Mouse (Mus musculus): ENCODE data around the gene Hist1h2br. TPM values are rescaled to one million over a fixed set of nuclear protein-coding genes. Genes with fewer than 3 reads are reported as not detected.
"Not testable (repeated sequence)": the region's sequence is repeated elsewhere in the genome, so short reads cannot be mapped to it uniquely, and the experiment has no call there.

Gene Hist1h2br
- polyA plus RNA-seq, 1 experiment from 2014 or later = 4.7 TPM

- not testable (repeated sequence) for H3K36me3 ChIP-seq; ATAC-seq (ENCODE audit: low FRiP score, low read depth); H3K4me2 ChIP-seq; H3K27ac ChIP-seq (replicated peaks); H3K9ac ChIP-seq; H3K27me3 ChIP-seq; H3K9me3 ChIP-seq; H3K4me3 ChIP-seq; H3K4me1 ChIP-seq (replicated peaks)
- WGBS = no CpG with 5 or more reads among the region's 8 CpGs
Observed at GRCm38 (mm10) chr13:21811074-21811473, 22.5 kb upstream of the Hist1h2br start.

DNA sequence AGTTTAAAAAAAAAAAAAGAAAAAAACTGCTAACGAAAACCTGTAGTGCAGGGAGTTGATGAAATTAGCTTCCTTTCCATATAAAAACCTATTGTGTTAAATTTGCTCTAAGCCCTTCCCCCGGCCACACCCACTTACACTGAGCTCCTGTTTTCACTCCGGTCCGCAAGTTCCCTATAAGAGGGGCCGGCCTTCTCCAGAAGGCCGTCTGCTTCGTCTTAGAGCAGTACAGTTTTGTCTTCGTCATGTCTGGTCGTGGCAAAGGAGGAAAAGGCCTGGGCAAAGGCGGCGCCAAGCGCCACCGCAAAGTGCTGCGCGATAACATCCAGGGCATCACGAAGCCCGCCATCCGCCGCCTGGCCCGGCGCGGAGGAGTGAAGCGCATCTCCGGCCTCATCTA, 22.0 kb upstream of the Hist1h2br start, which contains the start of gene Hist1h4m:
Gene Hist1h4m (plus strand): TSS at position 208 of the 400 bp plus-strand sequence.
- WGBS = no CpG with 5 or more reads among the region's 24 CpGs
- not testable (repeated sequence) for H3K27ac ChIP-seq (replicated peaks); H3K27me3 ChIP-seq; H3K4me1 ChIP-seq (replicated peaks); H3K9ac ChIP-seq; H3K9me3 ChIP-seq; H3K36me3 ChIP-seq
- H3K4me3 ChIP-seq = peak within 1 kb of the TSS; percentile 21; the same call in 1 of the 2 replicates
- peak within 1 kb of the TSS; percentile 47 for H3K4me2 ChIP-seq
- ATAC-seq (ENCODE audit: low FRiP score, low read depth) = peak; percentile 77

DNA sequence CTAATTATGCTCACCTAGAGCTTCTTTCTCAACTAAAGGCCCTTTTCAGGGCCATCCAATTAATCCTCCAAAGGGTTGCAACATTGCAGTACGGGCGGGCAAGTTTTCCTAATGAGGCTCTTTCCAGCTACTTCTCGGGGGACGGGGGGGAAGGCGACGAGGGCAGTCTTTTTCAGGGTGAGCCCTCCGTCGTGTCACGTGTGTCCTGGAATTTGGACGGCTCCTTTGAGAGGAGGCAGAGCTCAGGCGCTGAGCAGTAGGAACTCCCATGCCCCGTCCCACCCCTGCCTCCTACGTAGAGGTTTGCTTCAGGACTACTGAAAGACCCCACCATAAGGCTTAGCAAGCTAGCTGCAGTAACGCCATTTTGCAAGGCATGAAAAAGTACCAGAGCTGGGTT, 21.5 kb upstream of the Hist1h2br start:
- peak; percentile 37 for ATAC-seq (ENCODE audit: low FRiP score, low read depth)

GRCm38 (mm10) chr13:21820082-21820890, 13.3 kb upstream of the Hist1h2br start:
- not testable (repeated sequence) for H3K27ac ChIP-seq (replicated peaks); H3K9me3 ChIP-seq; H3K4me1 ChIP-seq (replicated peaks); H3K4me3 ChIP-seq; H3K27me3 ChIP-seq; H3K36me3 ChIP-seq; H3K4me2 ChIP-seq; ATAC-seq (ENCODE audit: low FRiP score, low read depth); H3K9ac ChIP-seq
- WGBS = 69% methylated on average over 7 of the region's 16 CpGs

More for the DNA sequence above, 21.5 kb upstream of the Hist1h2br start:
- Histone ChIP-seq H3K4me3 (peak overlapping the region; percentile 21; the same call in 1 of the 2 replicates), H3K4me2 (peak overlapping the region; percentile 47)
- H3K27me3 ChIP-seq; H3K36me3 ChIP-seq; H3K9me3 ChIP-seq; H3K9ac ChIP-seq; H3K27ac ChIP-seq (replicated peaks); H3K4me1 ChIP-seq (replicated peaks): not testable (repeated sequence)
- WGBS = under 1% methylated on average over 14 of the region's 14 CpGs

DNA sequence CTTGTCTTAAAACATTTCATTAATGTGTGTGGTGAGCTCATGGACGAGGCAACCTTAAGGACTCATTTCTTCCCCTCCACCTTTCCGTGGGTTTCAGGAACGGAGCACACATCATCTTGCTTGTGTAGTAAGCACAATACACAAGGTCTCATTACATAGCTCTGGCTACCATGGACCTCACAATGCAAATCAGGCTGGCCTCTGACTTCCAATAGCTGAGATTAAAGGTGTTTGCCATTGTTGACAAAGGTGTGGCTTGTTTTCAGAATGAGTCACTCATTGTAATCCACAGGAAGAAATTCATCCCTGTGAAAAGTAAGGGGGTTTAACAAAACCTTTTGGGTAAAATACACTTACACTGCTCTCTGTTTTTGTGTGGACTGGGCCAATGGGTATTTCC, 5.0 kb upstream of the Hist1h2br start:
- Histone ChIP-seq H3K36me3 (no peaks in the 10 kb centered on the region), H3K4me1 (replicated peaks) (no peaks in the 10 kb centered on the region), H3K9ac (no peak overlapping the region), H3K27ac (replicated peaks) (no peak overlapping the region), H3K27me3 (no peaks in the 10 kb centered on the region), H3K9me3 (no peaks in the 10 kb centered on the region), H3K4me2 (no peak overlapping the region), H3K4me3 (no peak overlapping the region)
- 87% methylated on average over 3 of the region's 3 CpGs for WGBS
- no peak for ATAC-seq (ENCODE audit: low FRiP score, low read depth)

- H3K4me1 ChIP-seq (replicated peaks) = no peaks in the 10 kb centered on the region
- no peak overlapping the region for H3K27ac ChIP-seq (replicated peaks)
- ATAC-seq (ENCODE audit: low FRiP score, low read depth) = no peak
- 89% methylated on average over 10 of the region's 10 CpGs for WGBS
- H3K27me3 ChIP-seq = no peaks in the 10 kb centered on the region
- H3K9me3 ChIP-seq = no peaks in the 10 kb centered on the region
- no peak overlapping the region for H3K4me2 ChIP-seq
- no peak overlapping the region for H3K4me3 ChIP-seq
- no peak overlapping the region for H3K9ac ChIP-seq
- no peaks in the 10 kb centered on the region for H3K36me3 ChIP-seq
Observed at GRCm38 (mm10) chr13:21830344-21830743, 3.2 kb upstream of the Hist1h2br start.

DNA sequence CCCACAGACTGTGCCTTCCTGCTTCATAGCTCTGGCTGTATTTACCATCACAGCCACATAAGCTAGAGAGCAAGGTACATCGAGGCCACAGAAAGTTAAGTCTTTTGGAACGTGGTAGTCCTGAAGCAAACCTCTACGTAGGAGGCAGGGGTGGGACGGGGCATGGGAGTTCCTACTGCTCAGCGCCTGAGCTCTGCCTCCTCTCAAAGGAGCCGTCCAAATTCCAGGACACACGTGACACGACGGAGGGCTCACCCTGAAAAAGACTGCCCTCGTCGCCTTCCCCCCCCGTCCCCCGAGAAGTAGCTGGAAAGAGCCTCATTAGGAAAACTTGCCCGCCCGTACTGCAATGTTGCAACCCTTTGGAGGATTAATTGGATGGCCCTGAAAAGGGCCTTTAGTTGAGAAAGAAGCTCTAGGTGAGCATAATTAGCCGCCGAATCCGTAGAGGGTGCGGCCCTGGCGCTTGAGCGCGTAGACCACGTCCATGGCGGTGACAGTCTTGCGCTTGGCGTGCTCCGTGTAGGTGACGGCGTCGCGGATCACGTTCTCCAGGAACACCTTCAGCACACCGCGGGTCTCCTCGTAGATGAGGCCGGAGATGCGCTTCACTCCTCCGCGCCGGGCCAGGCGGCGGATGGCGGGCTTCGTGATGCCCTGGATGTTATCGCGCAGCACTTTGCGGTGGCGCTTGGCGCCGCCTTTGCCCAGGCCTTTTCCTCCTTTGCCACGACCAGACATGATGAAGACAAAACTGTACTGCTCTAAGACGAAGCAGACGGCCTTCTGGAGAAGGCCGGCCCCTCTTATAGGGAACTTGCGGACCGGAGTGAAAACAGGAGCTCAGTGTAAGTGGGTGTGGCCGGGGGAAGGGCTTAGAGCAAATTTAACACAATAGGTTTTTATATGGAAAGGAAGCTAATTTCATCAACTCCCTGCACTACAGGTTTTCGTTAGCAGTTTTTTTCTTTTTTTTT, 1.8 kb upstream of the Hist1h2br start, which contains the start of gene Hist1h4n:
Gene Hist1h4n (minus strand): TSS at position 779 of the 977 bp plus-strand sequence.
- Histone ChIP-seq H3K4me3 (peak within 1 kb of the TSS; percentile 27), H3K4me2 (peak within 1 kb of the TSS; percentile 49)
- H3K9me3 ChIP-seq; H3K36me3 ChIP-seq; H3K27ac ChIP-seq (replicated peaks); H3K9ac ChIP-seq; H3K27me3 ChIP-seq; H3K4me1 ChIP-seq (replicated peaks): not testable (repeated sequence)
- ATAC-seq (ENCODE audit: low FRiP score, low read depth) = peak; percentile 90
- whole genome bisulfite sequencing = 0% methylated on average over 27 of the region's 58 CpGs

GRCm38 (mm10) chr13:21840508-21840907, 7.0 kb downstream of the Hist1h2br start:
- no CpG with 5 or more reads among the region's 4 CpGs for WGBS
- not testable (repeated sequence) for H3K9me3 ChIP-seq; H3K27ac ChIP-seq (replicated peaks); H3K36me3 ChIP-seq; H3K27me3 ChIP-seq; H3K4me2 ChIP-seq; H3K4me3 ChIP-seq; H3K4me1 ChIP-seq (replicated peaks); H3K9ac ChIP-seq
- peak; percentile 49; the same call in 1 of the 2 replicates for ATAC-seq (ENCODE audit: low FRiP score, low read depth)

DNA sequence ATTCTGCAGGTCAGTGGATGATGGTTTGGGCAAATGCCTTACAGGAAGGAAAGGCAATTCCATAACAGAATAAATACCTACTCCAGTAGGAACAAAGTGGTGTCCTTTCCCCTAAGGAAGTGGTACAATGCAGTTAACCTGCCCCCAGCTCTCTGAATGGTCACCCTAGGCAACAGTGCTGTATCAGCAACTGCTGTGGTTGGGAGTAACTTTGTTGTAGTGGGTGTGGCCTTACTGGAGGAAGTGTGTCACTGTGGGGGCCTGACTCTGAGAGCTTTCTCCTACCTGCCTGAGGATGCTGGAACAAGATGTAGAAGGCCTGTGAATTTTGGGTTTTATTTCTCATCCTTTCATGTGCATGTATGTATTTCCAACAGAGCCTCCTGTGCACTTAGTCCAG, 12.8 kb downstream of the Hist1h2br start:
- not testable (repeated sequence) for H3K27me3 ChIP-seq; H3K36me3 ChIP-seq; H3K4me2 ChIP-seq; ATAC-seq (ENCODE audit: low FRiP score, low read depth); H3K9me3 ChIP-seq; H3K27ac ChIP-seq (replicated peaks); H3K4me1 ChIP-seq (replicated peaks); H3K9ac ChIP-seq; H3K4me3 ChIP-seq

- Histone ChIP-seq H3K4me2 (no peak overlapping the region), H3K27me3 (no peaks in the 10 kb centered on the region), H3K4me1 (replicated peaks) (no peaks in the 10 kb centered on the region), H3K4me3 (no peak overlapping the region), H3K27ac (replicated peaks) (no peak overlapping the region), H3K9ac (no peak overlapping the region), H3K36me3 (no peaks in the 10 kb centered on the region), H3K9me3 (no peaks in the 10 kb centered on the region)
- ATAC-seq (ENCODE audit: low FRiP score, low read depth) = no peak
- 21% methylated on average over 8 of the region's 8 CpGs for WGBS
Observed at GRCm38 (mm10) chr13:21847883-21848282, 14.3 kb downstream of the Hist1h2br start.

- not testable (repeated sequence) for H3K9ac ChIP-seq; H3K4me3 ChIP-seq; H3K9me3 ChIP-seq; H3K27ac ChIP-seq (replicated peaks); H3K36me3 ChIP-seq; ATAC-seq (ENCODE audit: low FRiP score, low read depth); H3K4me1 ChIP-seq (replicated peaks); H3K27me3 ChIP-seq; H3K4me2 ChIP-seq
- 14% methylated on average over 1 of the region's 1 CpGs for WGBS
Observed at GRCm38 (mm10) chr13:21850696-21851095, 17.2 kb downstream of the Hist1h2br start.

Measured in hindbrain, embryonic 15.5 days (tissue).